Mouse (Mus musculus) megakaryocyte progenitor cell, adult 5-6 weeks (primary cell): Measurements from ENCODE around the gene Trir. TPM values are rescaled to one million over a fixed set of nuclear protein-coding genes. Genes with fewer than 3 reads are reported as not detected.

Experiments
- ATAC-seq: replicated peaks from 2 replicates; pipeline ENCODE4 v1.8.0; 2016; ENCODE audit warnings: mild to moderate bottlenecking, moderate TSS enrichment, inconsistent platforms; ENCODE audit not compliant: poor library complexity
- total RNA-seq, 2 experiments: library from RNA; stranded (forward) in 1 of 2; stranded (reverse) in 1 of 2; fragments of 157-497, 149-512 nt in 1 of 2; fragments of 200-1000 nt in 1 of 2; gene quantifications; 2 replicates each; pipeline versions ENCODE4 v1.2.3 to v1.2.4; 2015 to 2017

The Trir gene
- total RNA-seq, 2 experiments from 2014 or later = 132 to 212 TPM

DNA sequence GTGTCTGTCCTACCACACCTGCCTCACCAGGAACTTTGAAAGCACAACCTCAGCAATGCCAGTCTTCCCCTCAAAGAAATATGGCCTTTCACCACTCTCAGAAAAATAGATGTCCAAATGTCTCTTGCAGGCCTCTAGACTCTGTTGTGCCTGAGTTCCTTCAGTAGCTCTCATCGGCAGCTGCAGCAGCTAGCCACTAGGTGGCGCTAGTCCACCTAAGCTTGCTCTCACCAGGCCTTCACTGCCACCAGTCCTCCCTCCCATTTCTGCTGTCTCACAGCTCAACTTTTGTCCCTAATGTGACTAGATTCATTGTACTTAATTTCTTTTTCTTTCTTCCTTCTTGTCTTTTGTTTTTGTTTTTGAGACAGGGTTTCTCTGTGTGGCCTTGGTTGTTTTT is 50.4 kb downstream of the Trir start:
- peak; percentile 64 for ATAC-seq

Other genes starting within 250 kb of the Trir start
- 44.4 and 46.9 TPM in 2 replicates for gene Nfix, start 226.5 kb upstream of the Trir start, total RNA-seq (2015)
- gene Nfix, start 226.5 kb upstream of the Trir start, total RNA-seq (2017) = 12.0 and 15.7 TPM in 2 replicates
- gene Dand5, start 204.0 kb upstream of the Trir start, total RNA-seq (2015) = 2.2 and 2.4 TPM in 2 replicates
- 1.7 and 4.0 TPM in 2 replicates for gene Dand5, start 204.0 kb upstream of the Trir start, total RNA-seq (2017)
- 21.4 and 21.9 TPM in 2 replicates for gene Gadd45gip1, start 195.3 kb upstream of the Trir start, total RNA-seq (2015)
- 51.2 and 57.4 TPM in 2 replicates for gene Gadd45gip1, start 195.3 kb upstream of the Trir start, total RNA-seq (2017)
- 30.2 and 34.4 TPM in 2 replicates for gene Rad23a, start 186.2 kb upstream of the Trir start, total RNA-seq (2015)
- 26.2 and 26.3 TPM in 2 replicates for gene Rad23a, start 186.2 kb upstream of the Trir start, total RNA-seq (2017)
- gene Calr, start 179.9 kb upstream of the Trir start, total RNA-seq (2015) = 1,060 and 1,133 TPM in 2 replicates
- 4,756 and 5,574 TPM in 2 replicates for gene Calr, start 179.9 kb upstream of the Trir start, total RNA-seq (2017)
- 33.3 and 51.2 TPM in 2 replicates for gene Farsa, start 169.8 kb upstream of the Trir start, total RNA-seq (2015)
- 173 and 193 TPM in 2 replicates for gene Farsa, start 169.8 kb upstream of the Trir start, total RNA-seq (2017)
- gene Syce2, start 154.7 kb upstream of the Trir start, total RNA-seq (2015) = 248 and 250 TPM in 2 replicates
- gene Syce2, start 154.7 kb upstream of the Trir start, total RNA-seq (2017) = 130 and 139 TPM in 2 replicates
- gene Gcdh, start 132.9 kb upstream of the Trir start, total RNA-seq (2015) = 17.4 and 19.0 TPM in 2 replicates
- gene Gcdh, start 132.9 kb upstream of the Trir start, total RNA-seq (2017) = 27.8 TPM in 2 replicates
- 12.3 and 22.4 TPM in 2 replicates for gene Klf1, start 124.9 kb upstream of the Trir start, total RNA-seq (2015)
- 14.0 and 30.8 TPM in 2 replicates for gene Klf1, start 124.9 kb upstream of the Trir start, total RNA-seq (2017)
- gene Dnase2a, start 118.3 kb upstream of the Trir start, total RNA-seq (2015) = 16.8 and 23.7 TPM in 2 replicates
- 52.7 and 73.5 TPM in 2 replicates for gene Dnase2a, start 118.3 kb upstream of the Trir start, total RNA-seq (2017)
- not detected in 2 replicates for gene Mast1, start 89.5 kb upstream of the Trir start, total RNA-seq (2015)
- 0.03 TPM in 1 of 2 replicates, not detected in the other for gene Mast1, start 89.5 kb upstream of the Trir start, total RNA-seq (2017)
- gene Rtbdn, start 79.8 kb upstream of the Trir start, total RNA-seq (2015) = not detected in 2 replicates
- gene Rtbdn, start 79.8 kb upstream of the Trir start, total RNA-seq (2017) = not detected in 2 replicates
- gene Gm49661, start 57.4 kb upstream of the Trir start, total RNA-seq (2015) = not detected in 2 replicates
- gene Gm49661, start 57.4 kb upstream of the Trir start, total RNA-seq (2017) = not detected in 2 replicates
- 266 and 310 TPM in 2 replicates for gene Prdx2, start 57.2 kb upstream of the Trir start, total RNA-seq (2015)
- gene Prdx2, start 57.2 kb upstream of the Trir start, total RNA-seq (2017) = 340 and 388 TPM in 2 replicates
- 136 and 178 TPM in 2 replicates for gene Rnaseh2a, start 57.1 kb upstream of the Trir start, total RNA-seq (2015)
- gene Rnaseh2a, start 57.1 kb upstream of the Trir start, total RNA-seq (2017) = 109 and 162 TPM in 2 replicates
- gene Junb, start 48.1 kb upstream of the Trir start, total RNA-seq (2015) = 14.7 and 26.1 TPM in 2 replicates
- gene Junb, start 48.1 kb upstream of the Trir start, total RNA-seq (2017) = 38.9 and 57.5 TPM in 2 replicates
- 1.9 and 3.8 TPM in 2 replicates for gene Hook2, start 36.2 kb upstream of the Trir start, total RNA-seq (2015)
- 7.2 and 8.5 TPM in 2 replicates for gene Hook2, start 36.2 kb upstream of the Trir start, total RNA-seq (2017)
- gene Best2, start 12.3 kb upstream of the Trir start, total RNA-seq (2015) = not detected in 2 replicates
- gene Best2, start 12.3 kb upstream of the Trir start, total RNA-seq (2017) = not detected in 2 replicates
- 68.4 and 69.0 TPM in 2 replicates for gene Asna1, start 1.5 kb upstream of the Trir start, total RNA-seq (2015)
- 78.2 and 83.7 TPM in 2 replicates for gene Asna1, start 1.5 kb upstream of the Trir start, total RNA-seq (2017)
- gene Tnpo2, start 10.1 kb downstream of the Trir start, total RNA-seq (2015) = 16.2 and 16.7 TPM in 2 replicates
- 20.4 and 22.0 TPM in 2 replicates for gene Tnpo2, start 10.1 kb downstream of the Trir start, total RNA-seq (2017)
- 4.4 and 4.9 TPM in 2 replicates for gene Fbxw9, start 33.2 kb downstream of the Trir start, total RNA-seq (2015)
- gene Fbxw9, start 33.2 kb downstream of the Trir start, total RNA-seq (2017) = 3.2 and 3.5 TPM in 2 replicates
- not detected in 2 replicates for gene Gm5741, start 41.2 kb downstream of the Trir start, total RNA-seq (2015)
- not detected in 2 replicates for gene Gm5741, start 41.2 kb downstream of the Trir start, total RNA-seq (2017)
- gene Dhps, start 44.9 kb downstream of the Trir start, total RNA-seq (2015) = 60.4 and 69.7 TPM in 2 replicates
- 24.6 and 24.7 TPM in 2 replicates for gene Dhps, start 44.9 kb downstream of the Trir start, total RNA-seq (2017)
- gene Wdr83os, start 53.9 kb downstream of the Trir start, total RNA-seq (2015) = 159 and 193 TPM in 2 replicates
- 40.3 and 41.4 TPM in 2 replicates for gene Wdr83os, start 53.9 kb downstream of the Trir start, total RNA-seq (2017)
- 33.1 and 44.3 TPM in 2 replicates for gene Wdr83, start 54.5 kb downstream of the Trir start, total RNA-seq (2015)
- gene Wdr83, start 54.5 kb downstream of the Trir start, total RNA-seq (2017) = 23.5 and 33.7 TPM in 2 replicates
- gene Man2b1, start 56.4 kb downstream of the Trir start, total RNA-seq (2015) = 86.9 and 95.2 TPM in 2 replicates
- 60.2 and 69.6 TPM in 2 replicates for gene Man2b1, start 56.4 kb downstream of the Trir start, total RNA-seq (2017)
- not detected in 2 replicates for gene Zfp791, start 96.3 kb downstream of the Trir start, total RNA-seq (2015)
- not detected in 2 replicates for gene Zfp791, start 96.3 kb downstream of the Trir start, total RNA-seq (2017)
- gene Cks1brt, start 125.1 kb downstream of the Trir start, total RNA-seq (2015) = not detected in 2 replicates
- gene Cks1brt, start 125.1 kb downstream of the Trir start, total RNA-seq (2017) = 0.08 TPM in 1 of 2 replicates, not detected in the other
- gene Olfr371, start 199.2 kb downstream of the Trir start, total RNA-seq (2015) = not detected in 2 replicates
- not detected in 2 replicates for gene Olfr371, start 199.2 kb downstream of the Trir start, total RNA-seq (2017)